Mouse (Mus musculus) small intestine, adult 2 months (tissue): ENCODE measurements around the gene Btg4.

Experiments
- CTCF ChIP-seq: fragments of 200-500 bp; IDR thresholded peaks from 2 replicates; pipeline ENCODE4 v1.5.1; 2012; ENCODE audit warnings: low read depth, mild to moderate bottlenecking, control low read depth, inconsistent platforms, low read length, moderate library complexity, mixed read lengths; ENCODE audit not compliant: insufficient replicate concordance, insufficient read length; ENCODE audit errors: extremely low read depth
- POLR2A ChIP-seq: fragments of 200-500 bp; IDR thresholded peaks from 2 replicates; pipeline ENCODE4 v1.6.1; 2012; ENCODE audit warnings: low read depth, mild to moderate bottlenecking, control low read depth, inconsistent platforms, low read length, moderate library complexity

- TF ChIP-seq CTCF (no peak), POLR2A (no peak)
Measured at GRCm38 (mm10) chr9:51026952-51027351, 33.7 kb upstream of the Btg4 start.
